Mouse (Mus musculus) adrenal gland (tissue): ENCODE data around the gene Scel.
"Not testable (repeated sequence)": the region's sequence is repeated elsewhere in the genome, so short reads cannot be mapped to it uniquely, and the experiment has no call there.

ENCODE experiments used
- intact Hi-C: fragments of 180-260 bp; cut with DNase I; formaldehyde crosslinking; loops from one replicate; pipeline ENCODE4 v1.15.1; 2025
- long read RNA-seq, 2 experiments: library from polyadenylated mRNA; unstranded; transcript quantifications; one replicate each; pipeline ENCODE4 v2.0.0; 2020; ENCODE audit warnings: borderline replicate concordance in 1 of 2; ENCODE audit not compliant: insufficient replicate concordance in 1 of 2

Scel gene
- long read RNA-seq, experiment 1 = 0 reads
- long read RNA-seq, experiment 2 = 0 reads

DNA sequence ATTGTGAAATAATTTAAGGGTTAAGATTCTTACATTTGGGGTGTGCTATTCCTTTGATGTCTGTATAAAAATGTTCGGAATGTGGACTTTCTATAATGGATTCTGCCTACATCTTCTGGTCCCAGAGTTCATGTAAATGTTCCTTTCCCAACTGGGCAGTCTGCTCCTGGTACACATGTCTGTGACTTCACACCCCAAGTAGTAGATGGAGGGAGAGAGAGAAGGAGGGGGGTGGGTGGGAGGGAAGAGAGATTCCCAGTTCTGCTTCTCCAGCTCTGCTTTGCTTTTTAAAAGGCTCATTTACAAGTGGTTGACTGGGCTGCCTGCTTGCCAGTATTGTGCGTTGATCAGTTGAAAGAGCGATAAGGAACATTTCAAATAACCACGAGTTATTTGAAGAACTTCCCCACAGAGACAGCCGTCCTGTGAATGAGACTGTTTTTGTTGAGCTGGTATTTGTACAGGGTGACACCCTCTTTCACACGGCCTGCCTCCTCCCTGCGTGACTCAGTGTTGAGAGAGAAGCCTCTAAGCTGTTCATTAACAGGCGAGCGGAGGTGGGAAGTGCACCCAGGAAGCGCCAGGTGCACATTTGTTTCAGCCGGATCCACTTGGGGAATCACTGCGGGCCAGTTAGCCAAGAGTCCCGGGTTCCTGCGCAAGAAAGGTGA lies at the start of gene Scel:
TSS of gene Scel (plus strand) at position 541 of the 671 bp plus-strand sequence.
- intact Hi-C loops = no loop called here

GRCm38 (mm10) chr14:103468691-103469463 lies 44.3 kb upstream of the Scel start:
- intact Hi-C loops = loop anchor here (5.0 kb wide), 1 partner anchor 122 kb away; the partner anchor contains the start of gene Mycbp2

- intact Hi-C loops = loop anchor here (5.0 kb wide), 1 partner anchor 122 kb away; the partner anchor contains the start of gene Mycbp2
Measured at GRCm38 (mm10) chr14:103469464-103470015, 43.6 kb upstream of the Scel start.

DNA sequence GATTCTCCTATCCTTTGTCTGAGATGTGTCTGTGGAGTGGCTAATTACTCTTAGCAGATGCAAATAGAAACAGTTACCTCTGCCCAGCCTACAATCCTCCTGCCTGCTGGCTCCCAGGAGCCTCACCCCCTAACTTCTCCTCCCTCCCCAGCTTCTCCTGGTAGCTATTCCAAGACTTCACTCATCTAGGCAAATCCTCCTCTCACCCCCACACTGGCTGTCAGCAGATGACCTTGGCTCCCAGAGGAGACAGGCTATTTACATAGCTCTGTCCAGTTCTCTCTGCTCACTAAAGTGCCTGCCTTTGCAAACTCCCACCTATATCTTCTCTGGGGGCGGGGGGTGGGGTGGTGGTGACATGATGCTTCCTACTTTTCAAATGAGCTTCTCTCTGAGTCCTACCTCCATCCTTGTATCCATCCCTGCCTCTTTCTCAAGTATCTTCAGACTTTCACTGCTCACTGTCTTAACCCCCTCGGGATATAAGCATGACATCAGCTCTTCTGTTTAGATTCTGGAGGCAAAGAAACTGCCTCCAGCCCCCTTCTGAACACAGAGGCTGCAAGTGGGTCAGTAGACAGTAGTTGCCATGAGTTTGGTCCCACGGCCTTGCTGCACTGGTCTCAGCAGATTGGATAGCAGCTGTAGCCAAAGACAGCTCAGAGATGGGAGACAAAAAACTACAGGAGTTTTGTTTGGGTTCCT lies 41.9 kb upstream of the Scel start:
- intact Hi-C loops = no loop called here

- intact Hi-C loops = loop anchor here (2.0 kb wide), 1 partner anchor 67 kb away; no protein-coding TSS in a partner anchor
Measured at GRCm38 (mm10) chr14:103471806-103472553, 41.2 kb upstream of the Scel start.

- intact Hi-C loops = loop anchor here (2.0 kb wide), 1 partner anchor 66 kb away; no protein-coding TSS in a partner anchor
Measured at GRCm38 (mm10) chr14:103472554-103472905, 40.6 kb upstream of the Scel start.

DNA sequence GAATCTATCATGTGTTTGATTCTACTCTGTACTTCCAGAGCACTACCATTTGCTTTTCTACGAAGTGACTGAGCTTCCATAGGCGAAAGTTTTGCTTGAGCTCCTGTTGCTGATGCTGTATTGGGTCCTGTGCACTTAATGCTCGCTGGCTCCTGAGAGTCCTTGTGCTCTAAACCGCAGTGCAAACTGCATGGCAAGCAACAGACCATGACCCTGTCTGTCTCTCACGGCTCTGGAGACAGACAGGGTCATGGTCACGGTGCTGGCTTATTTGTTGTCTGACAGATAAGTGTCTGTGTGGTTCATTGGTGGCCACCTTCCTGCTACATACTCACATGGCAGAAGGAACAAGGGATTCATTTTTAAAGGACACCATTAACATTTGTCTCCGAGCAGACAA lies 37.8 kb upstream of the Scel start:
- intact Hi-C loops = no loop called here

DNA sequence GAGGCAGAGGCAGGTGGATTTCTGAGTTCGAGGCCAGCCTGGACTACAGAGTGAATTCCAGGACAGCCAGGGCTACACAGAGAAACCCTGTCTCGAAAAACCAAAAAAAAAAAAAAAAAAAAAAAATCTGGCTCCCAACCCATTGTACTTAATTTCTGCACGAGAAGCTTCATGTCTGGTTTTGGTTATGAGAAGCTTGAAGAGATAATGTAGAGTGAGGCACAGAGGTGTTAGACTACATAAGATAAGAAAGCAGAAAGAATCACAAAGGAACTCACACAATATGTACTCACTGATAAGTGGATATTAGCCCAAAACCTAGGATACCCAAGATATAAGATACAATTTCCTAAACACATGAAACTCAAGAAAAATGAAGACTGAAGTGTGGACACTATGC lies 36.9 kb upstream of the Scel start:
- intact Hi-C loops = not testable (repeated sequence)

- intact Hi-C loops = no loop called here
Measured at GRCm38 (mm10) chr14:103477281-103477680, 35.9 kb upstream of the Scel start.

- intact Hi-C loops = no loop called here
Measured at GRCm38 (mm10) chr14:103477959-103478358, 35.2 kb upstream of the Scel start.

DNA sequence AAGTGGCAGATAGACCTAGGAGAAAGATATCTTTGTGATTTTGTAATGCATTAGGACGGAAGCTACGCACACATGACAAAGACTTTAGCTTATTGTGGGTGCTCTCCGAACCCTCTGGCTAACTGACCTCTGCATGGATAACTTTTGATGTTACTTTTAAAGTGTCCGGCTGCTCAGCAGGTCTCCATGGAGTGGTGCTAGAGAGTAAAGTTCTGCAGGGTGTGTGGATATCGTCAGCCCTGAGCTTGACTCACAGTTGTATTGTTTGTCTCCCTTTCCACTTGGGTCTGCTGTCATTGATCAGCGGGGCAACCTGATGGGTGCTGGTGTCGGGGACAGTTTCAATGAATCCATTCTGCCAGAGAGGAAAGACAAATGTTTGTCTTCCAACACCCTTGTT lies 33.7 kb upstream of the Scel start:
- intact Hi-C loops = no loop called here

- intact Hi-C loops = no loop called here
Measured at GRCm38 (mm10) chr14:103481514-103481913, 31.6 kb upstream of the Scel start.

- intact Hi-C loops = no loop called here
Measured at GRCm38 (mm10) chr14:103485671-103486070, 27.5 kb upstream of the Scel start.

- intact Hi-C loops = no loop called here
Measured at GRCm38 (mm10) chr14:103486974-103487373, 26.2 kb upstream of the Scel start.

GRCm38 (mm10) chr14:103488659-103489058 lies 24.5 kb upstream of the Scel start:
- intact Hi-C loops = no loop called here

DNA sequence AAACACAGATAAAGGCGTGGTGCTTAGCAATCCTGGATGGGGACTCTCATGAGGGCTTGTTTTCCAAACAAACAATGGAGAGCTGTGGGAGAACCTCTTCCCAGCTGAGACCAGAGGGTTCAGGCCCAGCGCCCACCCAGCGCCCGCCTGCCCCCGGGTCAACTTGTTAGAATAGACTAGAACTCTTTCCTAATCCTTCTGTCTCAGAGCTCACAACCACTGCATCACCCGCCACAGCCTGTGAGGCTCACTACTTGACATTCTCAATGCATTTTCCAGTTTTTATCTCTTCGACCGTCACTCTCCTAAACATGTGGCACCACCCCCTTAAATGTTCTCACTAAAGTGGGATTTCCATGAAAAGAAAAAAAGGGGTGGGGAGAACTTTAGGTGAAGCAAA lies 14.9 kb upstream of the Scel start:
- intact Hi-C loops = no loop called here

DNA sequence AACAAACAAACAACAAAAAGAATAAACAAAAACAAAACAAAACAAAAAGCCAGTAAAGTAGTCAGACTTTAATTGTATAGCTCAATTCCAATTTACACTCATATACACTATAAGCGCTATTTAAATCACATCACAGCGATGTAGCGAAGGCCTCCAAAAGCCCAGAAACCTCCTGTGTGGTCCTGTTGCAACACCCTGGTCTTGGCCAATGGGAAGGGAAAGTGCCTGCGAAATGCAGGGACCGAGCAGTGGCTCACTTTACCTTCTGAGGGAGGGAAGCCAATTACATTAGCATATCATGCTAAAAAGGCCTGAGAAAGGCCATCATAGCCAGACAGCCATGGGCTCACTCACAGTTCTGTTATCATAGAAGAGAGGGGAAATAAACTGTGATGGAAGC lies 14.5 kb upstream of the Scel start:
- intact Hi-C loops = no loop called here

DNA sequence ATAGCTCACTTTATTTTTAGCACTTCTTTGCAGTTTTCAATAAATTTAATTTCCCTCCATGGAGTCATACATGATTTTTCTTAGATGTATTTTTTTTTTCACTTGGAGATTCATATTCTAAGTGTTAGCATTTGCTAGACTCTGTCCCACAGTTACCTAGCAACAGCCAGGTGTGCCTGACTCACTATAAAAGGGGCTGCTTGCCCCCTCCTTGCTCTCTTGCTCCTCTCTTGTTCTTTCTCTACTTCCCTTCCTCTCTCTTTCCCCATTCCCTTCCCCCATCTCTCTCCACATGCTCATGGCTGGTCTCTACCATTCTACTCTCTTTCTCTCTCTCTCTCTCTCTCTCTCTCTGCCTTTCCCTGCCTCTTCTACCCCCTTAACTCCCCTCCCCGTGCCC lies 14.1 kb upstream of the Scel start:
- intact Hi-C loops = no loop called here

GRCm38 (mm10) chr14:103500309-103500708 lies 12.8 kb upstream of the Scel start:
- intact Hi-C loops = no loop called here

- intact Hi-C loops = no loop called here
Measured at GRCm38 (mm10) chr14:103500941-103501340, 12.2 kb upstream of the Scel start.

DNA sequence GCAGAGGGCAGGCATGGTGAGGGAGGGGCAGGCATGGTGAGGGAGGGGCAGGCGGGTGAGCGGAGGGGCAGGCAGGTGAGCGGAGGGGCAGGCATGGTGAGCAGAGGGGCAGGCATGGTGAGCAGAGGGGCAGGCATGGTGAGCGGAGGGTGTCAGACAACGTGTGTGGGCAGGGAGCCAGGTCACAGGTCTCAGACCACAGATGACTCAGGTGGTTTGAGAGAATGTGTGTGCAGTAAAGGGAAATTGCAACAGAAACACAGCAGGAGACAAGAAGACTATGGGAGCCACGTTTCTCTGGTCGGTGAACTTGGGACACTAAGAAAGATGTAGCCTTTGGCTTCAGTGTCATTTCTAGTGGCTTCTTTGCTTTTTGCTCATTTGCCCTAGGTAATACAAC lies 8.6 kb upstream of the Scel start:
- intact Hi-C loops = no loop called here
